Mouse (Mus musculus): ENCODE results near the gene Selenos.

- no peak for TF ChIP-seq CTCF (IDR thresholded peaks at IDR 0.05; ENCODE audit: extremely low read depth, insufficient read depth, low read length)
- no peak for TF ChIP-seq POLR2A (IDR thresholded peaks at IDR 0.05; ENCODE audit: extremely low read depth, insufficient read depth, low read length)
Observed at GRCm38 (mm10) chr7:66111211-66111610, 31.8 kb downstream of the Selenos start.
